Mouse (Mus musculus) kidney, embryonic 14.5 days (tissue): ENCODE measurements at regions not wholly inside any gene's neighbourhood (a gene's known extent, or its start where the extent isn't known, plus 50 kb on each side); places are given as distances from the start of the nearest gene placed in this dataset.

Experiments
- ATAC-seq: fragments of 200-750 bp; cut with Nextera tagmentation; 2 replicates; pipeline ENCODE4 v1.8.0; 2017; ENCODE audit warnings: moderate number of reproducible peaks, mild to moderate bottlenecking, moderate TSS enrichment, moderate library complexity; ENCODE audit not compliant: low FRiP score, low TSS enrichment
- H3K27ac ChIP-seq: fragments of 300-500 bp; sonication (generic); 2 replicates; pipeline ENCODE4 v1.5.1; 2014; ENCODE audit warnings: low read depth, mild to moderate bottlenecking, low read length, moderate library complexity, mixed read lengths
- H3K27me3 ChIP-seq: fragments of 300-500 bp; sonication (generic); 2 replicates; pipeline ENCODE4 v1.6.1; 2014; ENCODE audit warnings: mild to moderate bottlenecking, low read length; ENCODE audit not compliant: control insufficient read depth, insufficient read depth
- H3K36me3 ChIP-seq: fragments of 300-500 bp; sonication (generic); 2 replicates; pipeline ENCODE4 v1.6.1; 2014; ENCODE audit warnings: low read length, mixed read lengths; ENCODE audit not compliant: control insufficient read depth, insufficient read depth
- H3K4me1 ChIP-seq: fragments of 300-500 bp; sonication (generic); 2 replicates; pipeline ENCODE4 v1.6.1; 2014; ENCODE audit warnings: low read length, mixed read lengths; ENCODE audit not compliant: control insufficient read depth, insufficient read depth
- H3K4me2 ChIP-seq: fragments of 300-500 bp; sonication (generic); replicated peaks from 2 replicates; pipeline ENCODE4 v1.6.1; 2014; ENCODE audit warnings: low read depth, mild to moderate bottlenecking, low read length
- H3K4me3 ChIP-seq: fragments of 300-500 bp; sonication (generic); 2 replicates; pipeline ENCODE4 v1.5.1; 2014; ENCODE audit warnings: mild to moderate bottlenecking, low read length
- H3K9ac ChIP-seq: fragments of 300-500 bp; sonication (generic); 2 replicates; pipeline ENCODE4 v1.6.1; 2014; ENCODE audit warnings: low read depth, mild to moderate bottlenecking, low read length, moderate library complexity
- H3K9me3 ChIP-seq: fragments of 300-500 bp; sonication (generic); 2 replicates; pipeline ENCODE4 v1.6.1; 2016; ENCODE audit warnings: low read length; ENCODE audit not compliant: control insufficient read depth
- WGBS: fragments of 180-500 bp; shearing (Covaris S2); extraction: QIAGEN DNeasy Blood & Tissue Kit; methylation state at CpG from one replicate; pipeline ENCODE4 v1.1.7; 2014; 5-methylcytosine and 5-hydroxymethylcytosine counted together

DNA sequence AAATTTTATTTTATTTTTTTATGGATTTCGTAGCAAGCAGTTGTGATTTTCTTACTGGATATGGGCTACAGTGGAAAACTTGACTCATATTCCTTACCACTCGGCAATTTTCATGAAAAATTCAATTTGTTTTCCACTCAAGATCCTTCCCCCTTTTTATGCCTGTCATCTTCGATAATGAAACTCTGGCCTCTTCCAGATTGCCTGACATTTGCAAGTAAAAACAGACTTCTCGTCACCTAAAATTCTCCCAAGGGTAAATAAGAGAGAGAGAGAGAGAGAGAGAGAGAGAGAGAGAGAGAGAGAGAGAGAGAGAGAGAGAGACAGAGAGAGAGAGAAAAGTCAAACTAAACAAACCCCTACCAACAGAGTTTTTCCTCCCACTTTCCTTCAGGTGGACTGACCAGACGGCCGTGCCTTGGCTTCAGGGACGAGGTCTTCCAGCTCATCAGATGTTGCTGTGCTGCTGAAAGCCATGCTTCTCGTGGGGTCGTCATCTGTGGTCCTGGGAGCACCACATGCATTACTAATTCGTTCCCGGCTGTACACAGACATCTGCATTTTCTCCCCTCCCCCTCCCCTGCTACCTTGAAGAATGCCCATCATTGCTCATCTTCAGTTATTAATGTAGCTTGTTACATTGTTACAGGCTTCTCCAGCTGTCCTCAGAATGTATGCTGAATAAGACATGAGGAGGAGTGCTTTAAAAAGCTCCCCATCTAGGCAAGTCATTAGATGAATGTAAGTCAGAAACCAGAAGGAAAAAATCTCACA, 569.4 kb downstream of the Ptprc start:
- Histone ChIP-seq H3K4me2 (no peak overlapping the region), H3K36me3 (no peaks in the 10 kb centered on the region), H3K27me3 (no peaks in the 10 kb centered on the region), H3K9ac (no peak overlapping the region), H3K4me3 (no peak overlapping the region), H3K27ac (no peak overlapping the region), H3K9me3 (no peaks in the 10 kb centered on the region), H3K4me1 (no peaks in the 10 kb centered on the region)
- no peak for ATAC-seq
- WGBS, result 68% methylated on average over 11 of the region's 11 CpGs

GRCm38 (mm10) chr1:137593732-137594131, 581.8 kb downstream of the Ptprc start:
- Histone ChIP-seq H3K9ac (no peak overlapping the region), H3K9me3 (no peaks in the 10 kb centered on the region), H3K4me1 (no peaks in the 10 kb centered on the region), H3K36me3 (no peaks in the 10 kb centered on the region), H3K4me2 (no peak overlapping the region), H3K27me3 (no peaks in the 10 kb centered on the region), H3K27ac (no peak overlapping the region), H3K4me3 (no peak overlapping the region)
- WGBS, result 91% methylated on average over 7 of the region's 7 CpGs
- ATAC-seq, result no peak

- no peak overlapping the region for H3K4me3 ChIP-seq
- H3K27me3 ChIP-seq, result no peaks in the 10 kb centered on the region
- H3K36me3 ChIP-seq, result no peaks in the 10 kb centered on the region
- H3K9ac ChIP-seq, result no peak overlapping the region
- no peaks in the 10 kb centered on the region for H3K9me3 ChIP-seq
- H3K27ac ChIP-seq, result no peak overlapping the region
- no peak for ATAC-seq
- WGBS, result 60% methylated on average over 2 of the region's 2 CpGs
- no peaks in the 10 kb centered on the region for H3K4me1 ChIP-seq
- H3K4me2 ChIP-seq, result no peak overlapping the region
These were observed 583.6 kb downstream of the Ptprc start for GRCm38 (mm10) chr1:137591891-137592290.

DNA sequence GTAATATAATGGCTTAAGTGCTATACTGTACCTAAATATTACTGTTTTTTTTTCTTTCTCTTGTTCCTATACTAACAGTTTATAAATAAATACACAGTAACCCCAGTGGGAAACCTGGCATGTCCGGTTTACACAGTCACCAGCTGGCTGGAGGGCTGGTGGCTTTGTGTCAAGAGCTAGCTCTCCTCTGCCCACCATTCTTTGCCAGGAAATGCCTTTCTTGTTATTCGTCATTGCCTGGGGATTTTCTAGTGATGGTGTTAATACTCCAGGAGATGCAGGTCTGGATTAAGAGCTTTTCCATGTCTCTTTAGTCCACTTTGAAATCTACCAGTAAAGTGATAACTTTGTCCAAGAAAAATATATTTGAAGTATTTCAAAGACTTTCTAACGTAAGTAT, 584.2 kb downstream of the Ptprc start:
- WGBS, result 58% methylated on average over 3 of the region's 3 CpGs
- ATAC-seq, result no peak

GRCm38 (mm10) chr1:137588304-137589300, 586.9 kb downstream of the Ptprc start:
- Histone ChIP-seq H3K4me2 (no peak overlapping the region), H3K9me3 (no peaks in the 10 kb centered on the region), H3K4me1 (no peaks in the 10 kb centered on the region), H3K4me3 (no peak overlapping the region), H3K27ac (no peak overlapping the region), H3K36me3 (no peaks in the 10 kb centered on the region), H3K27me3 (no peaks in the 10 kb centered on the region), H3K9ac (no peak overlapping the region)
- WGBS, result 82% methylated on average over 6 of the region's 6 CpGs
- no peak for ATAC-seq

More for the DNA sequence above, 584.2 kb downstream of the Ptprc start:
- no peaks in the 10 kb centered on the region for H3K4me1 ChIP-seq
- no peaks in the 10 kb centered on the region for H3K9me3 ChIP-seq
- H3K9ac ChIP-seq, result no peak overlapping the region
- no peaks in the 10 kb centered on the region for H3K27me3 ChIP-seq
- H3K36me3 ChIP-seq, result no peaks in the 10 kb centered on the region
- no peak overlapping the region for H3K4me3 ChIP-seq
- H3K27ac ChIP-seq, result no peak overlapping the region
- no peak overlapping the region for H3K4me2 ChIP-seq

DNA sequence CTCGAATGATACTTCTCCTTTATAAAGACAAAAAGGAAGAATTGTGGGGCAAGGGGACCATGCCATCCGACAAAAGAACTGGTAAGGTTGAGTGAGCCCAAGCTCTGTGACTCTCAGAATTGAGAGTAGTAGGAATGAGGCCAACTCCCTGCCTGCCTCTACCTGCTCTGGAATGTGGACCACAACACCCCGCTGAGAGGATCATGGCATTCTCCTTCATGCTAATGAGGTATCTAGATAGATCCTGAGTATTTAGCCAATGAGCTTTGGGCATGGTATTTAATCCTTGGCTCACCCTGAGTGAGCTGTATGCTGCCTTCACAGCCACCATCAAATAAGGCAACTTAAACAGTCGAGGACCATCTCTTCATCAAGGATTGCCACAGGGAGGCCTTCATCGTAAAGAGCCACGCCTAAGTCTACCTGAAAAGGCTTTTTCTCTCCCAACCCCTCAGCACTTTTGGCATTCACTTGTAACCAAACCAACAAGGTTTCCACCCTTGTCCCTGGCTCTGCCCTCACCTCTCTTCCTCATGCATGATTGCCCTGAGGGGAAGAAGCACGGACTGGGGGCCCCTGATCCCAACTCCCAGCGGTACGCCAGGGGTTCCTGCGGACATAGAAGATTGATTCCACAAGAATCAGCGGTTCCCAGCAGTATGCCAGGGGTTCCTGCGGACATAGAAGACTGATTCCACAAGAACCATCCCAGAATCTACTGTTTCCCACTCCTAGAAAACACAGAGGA, 587.9 kb downstream of the Ptprc start:
- H3K9ac ChIP-seq, result no peak overlapping the region
- H3K4me2 ChIP-seq, result no peak overlapping the region
- H3K9me3 ChIP-seq, result no peaks in the 10 kb centered on the region
- H3K36me3 ChIP-seq, result no peaks in the 10 kb centered on the region
- no peak overlapping the region for H3K27ac ChIP-seq
- H3K4me3 ChIP-seq, result no peak overlapping the region
- H3K27me3 ChIP-seq, result no peaks in the 10 kb centered on the region
- no peaks in the 10 kb centered on the region for H3K4me1 ChIP-seq
- no peak for ATAC-seq
- WGBS, result 92% methylated on average over 12 of the region's 12 CpGs

- Histone ChIP-seq H3K9me3 (no peaks in the 10 kb centered on the region), H3K36me3 (no peaks in the 10 kb centered on the region), H3K4me1 (no peaks in the 10 kb centered on the region), H3K4me3 (no peak overlapping the region), H3K4me2 (no peak overlapping the region), H3K27ac (no peak overlapping the region), H3K9ac (no peak overlapping the region), H3K27me3 (no peaks in the 10 kb centered on the region)
- ATAC-seq, result no peak
- WGBS, result 80% methylated on average over 6 of the region's 6 CpGs
These were observed 590.8 kb downstream of the Ptprc start for GRCm38 (mm10) chr1:137584696-137585095.

DNA sequence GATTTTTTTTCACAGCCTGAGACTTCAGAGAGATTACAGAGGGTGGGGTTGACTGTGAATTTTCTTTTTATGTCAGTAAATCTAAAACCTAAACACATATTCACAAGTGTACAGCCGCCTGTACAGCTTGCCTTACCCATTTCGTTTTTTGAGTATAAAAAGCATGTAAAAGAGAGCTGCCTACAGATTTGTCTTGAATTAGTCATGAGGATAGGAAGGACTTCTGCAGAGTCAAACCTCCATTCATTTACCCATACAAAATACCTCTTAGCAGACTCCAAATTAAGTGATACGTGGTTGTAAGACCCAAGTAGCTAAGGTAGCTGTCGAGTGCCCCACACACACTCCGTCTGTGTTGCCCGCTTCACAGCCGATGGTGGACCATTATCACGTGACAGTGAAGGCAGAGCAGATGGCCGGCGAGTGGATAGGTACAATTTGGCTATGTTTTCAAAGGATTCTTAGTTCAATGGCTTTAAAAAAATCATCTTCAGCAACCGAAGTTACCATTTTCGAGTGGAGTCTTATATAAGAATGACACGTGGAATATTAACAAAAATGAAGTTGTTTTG, 591.3 kb downstream of the Ptprc start:
- Histone ChIP-seq H3K4me3 (no peak overlapping the region), H3K4me1 (no peaks in the 10 kb centered on the region), H3K4me2 (no peak overlapping the region), H3K27me3 (no peaks in the 10 kb centered on the region), H3K36me3 (no peaks in the 10 kb centered on the region), H3K27ac (no peak overlapping the region), H3K9me3 (no peaks in the 10 kb centered on the region), H3K9ac (no peak overlapping the region)
- 91% methylated on average over 13 of the region's 13 CpGs for WGBS
- no peak for ATAC-seq
